Mouse (Mus musculus) lung, embryonic 16.5 days (tissue): ENCODE measurements around the gene Vmn1r184. TPM values are rescaled to one million over a fixed set of nuclear protein-coding genes. Genes with fewer than 3 reads are reported as not detected.
"Not testable (repeated sequence)": the region's sequence is repeated elsewhere in the genome, so short reads cannot be mapped to it uniquely, and the experiment has no call there.

ENCODE experiments used
- ATAC-seq: fragments of 200-750 bp; cut with Nextera tagmentation; 2 replicates; pipeline ENCODE4 v1.8.0; 2017; ENCODE audit warnings: low read depth, mild to moderate bottlenecking, moderate library complexity
- H3K27ac ChIP-seq: fragments of 300-500 bp; sonication (generic); 2 replicates; pipeline ENCODE4 v1.5.1; 2014; ENCODE audit warnings: mild to moderate bottlenecking, control low read depth, low read length
- H3K27me3 ChIP-seq: fragments of 300-500 bp; sonication (generic); 2 replicates; pipeline ENCODE4 v1.6.1; 2014; ENCODE audit warnings: low read depth, low read length, mixed read lengths; ENCODE audit not compliant: control insufficient read depth, insufficient read depth
- H3K36me3 ChIP-seq: fragments of 300-500 bp; sonication (generic); 2 replicates; pipeline ENCODE4 v1.6.1; 2014; ENCODE audit warnings: low read length; ENCODE audit not compliant: control insufficient read depth, insufficient read depth
- H3K4me1 ChIP-seq: fragments of 300-500 bp; sonication (generic); replicated peaks from 2 replicates; pipeline ENCODE4 v1.6.1; 2014; ENCODE audit warnings: low read length, mixed read lengths; ENCODE audit not compliant: control insufficient read depth, insufficient read depth
- H3K4me2 ChIP-seq: fragments of 300-500 bp; sonication (generic); 2 replicates; pipeline ENCODE4 v1.6.1; 2014; ENCODE audit warnings: low read depth, low read length, control low read depth
- H3K4me3 ChIP-seq: fragments of 300-500 bp; sonication (generic); 2 replicates; pipeline ENCODE4 v1.5.1; 2014; ENCODE audit warnings: mild to moderate bottlenecking, low read length, control low read depth
- H3K9ac ChIP-seq: fragments of 300-500 bp; sonication (generic); 2 replicates; pipeline ENCODE4 v1.6.1; 2014; ENCODE audit warnings: low read length, control low read depth
- H3K9me3 ChIP-seq: fragments of 300-500 bp; sonication (generic); 2 replicates; pipeline ENCODE4 v1.6.1; 2016; ENCODE audit warnings: low read length; ENCODE audit not compliant: control insufficient read depth
- WGBS: fragments of 180-500 bp; shearing (Covaris S2); extraction: QIAGEN DNeasy Blood & Tissue Kit; methylation state at CpG from one replicate; pipeline ENCODE4 v1.1.7; 2014; 5-methylcytosine and 5-hydroxymethylcytosine counted together
- polyA plus RNA-seq: library from polyadenylated mRNA; unstranded; fragments of >200 nt; fragmentation: Nextera tagmentation; extraction: Ambion mirVana; gene quantifications from 2 replicates; pipeline ENCODE4 v1.2.1, GENCODE M21; 2015

Vmn1r184 gene
- not detected in 2 replicates for polyA plus RNA-seq

DNA sequence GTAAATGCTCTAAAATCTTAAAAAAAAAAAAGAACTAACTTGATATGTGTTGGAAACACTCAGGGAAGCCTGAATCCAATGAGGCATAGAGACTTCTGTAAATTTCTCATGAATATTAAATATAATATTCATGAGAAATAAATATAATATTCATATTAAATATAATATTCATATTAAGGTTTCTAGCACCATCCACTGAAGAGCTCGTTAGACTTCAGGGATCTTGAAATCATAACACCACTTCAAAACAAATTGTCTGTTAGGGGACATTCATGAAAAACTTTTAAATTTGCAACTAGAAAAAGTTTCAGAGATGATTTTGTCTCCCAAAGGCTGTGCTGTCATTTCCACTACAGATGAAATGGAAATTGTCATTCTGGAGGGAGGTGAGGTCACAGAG lies at the start of gene Vmn1r184:
Vmn1r184 (plus strand) TSS at position 301 of the 400 bp plus-strand sequence.
- ATAC-seq, H3K27me3 ChIP-seq: not testable (repeated sequence)
- 69% methylated on average over 1 of the region's 1 CpGs for WGBS

DNA sequence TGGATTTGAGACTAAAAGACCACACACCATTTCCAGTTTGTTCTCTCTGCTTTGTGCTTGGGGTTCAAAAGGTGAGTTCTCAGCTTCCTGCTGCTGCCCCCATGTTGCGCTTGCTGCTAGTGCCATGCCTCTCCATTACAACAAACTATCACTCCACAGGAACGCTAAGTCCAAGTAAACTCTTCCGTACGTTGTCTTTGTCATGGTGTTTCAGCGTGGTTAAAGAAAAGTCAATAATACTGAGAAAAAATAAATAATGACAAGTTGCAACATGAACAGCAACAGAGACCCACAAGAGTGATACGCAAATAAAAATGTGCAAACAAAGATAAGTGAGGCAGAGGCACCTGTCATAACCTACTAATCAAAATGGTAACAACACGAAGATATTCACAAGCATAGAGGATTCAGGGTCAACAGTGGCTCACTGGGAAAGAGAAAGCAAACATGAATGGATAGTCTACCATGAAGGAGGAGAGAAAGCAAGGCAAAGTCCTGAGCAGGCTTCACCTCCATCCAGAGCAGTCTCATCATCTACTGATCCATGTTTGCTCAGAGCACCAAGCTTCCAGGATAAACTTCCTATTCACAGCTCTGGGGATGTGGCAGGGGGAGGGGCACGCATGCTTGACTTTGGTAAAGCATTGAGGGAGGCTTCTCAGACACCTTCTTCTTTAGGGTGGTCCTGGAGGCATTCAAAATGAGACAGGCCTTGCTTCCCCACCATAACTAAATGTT lies 43.5 kb downstream of the Vmn1r184 start:
- 65% methylated on average over 8 of the region's 8 CpGs for WGBS
- H3K4me3 ChIP-seq, H3K4me2 ChIP-seq, H3K27me3 ChIP-seq, H3K36me3 ChIP-seq, H3K4me1 ChIP-seq, H3K9ac ChIP-seq, H3K9me3 ChIP-seq, H3K27ac ChIP-seq, ATAC-seq: not testable (repeated sequence)

More for the DNA sequence above, at the start of gene Vmn1r184:
- not testable (repeated sequence) for H3K4me3 ChIP-seq, H3K27ac ChIP-seq, H3K36me3 ChIP-seq, H3K4me2 ChIP-seq, H3K9me3 ChIP-seq, H3K9ac ChIP-seq, H3K4me1 ChIP-seq

DNA sequence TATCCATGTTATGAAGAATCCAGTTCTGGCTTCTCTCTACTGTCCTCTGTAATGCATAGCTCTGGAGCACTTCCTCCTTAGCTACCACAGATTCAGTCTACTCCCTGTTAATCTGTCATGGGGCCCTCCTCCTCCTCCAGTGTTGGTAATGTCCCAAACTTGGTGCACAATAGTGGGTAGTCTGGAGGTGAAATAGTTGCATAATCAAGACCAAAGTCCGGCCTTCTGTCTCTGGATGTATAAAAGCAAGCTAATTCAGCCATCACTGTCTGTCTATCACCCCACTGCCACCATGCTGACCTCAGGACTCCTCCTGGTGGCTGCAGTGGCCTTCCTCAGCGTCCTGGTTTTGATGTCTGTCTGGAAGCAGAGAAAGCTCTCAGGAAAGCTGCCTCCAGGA lies 46.8 kb downstream of the Vmn1r184 start, which contains the start of gene Cyp2a4:
Cyp2a4 (plus strand) TSS at position 244 of the 400 bp plus-strand sequence.
- H3K27ac ChIP-seq, H3K4me3 ChIP-seq, H3K9me3 ChIP-seq, H3K4me2 ChIP-seq, H3K27me3 ChIP-seq, ATAC-seq, H3K4me1 ChIP-seq, H3K36me3 ChIP-seq, H3K9ac ChIP-seq: not testable (repeated sequence)
- WGBS, result 52% methylated on average over 2 of the region's 2 CpGs

DNA sequence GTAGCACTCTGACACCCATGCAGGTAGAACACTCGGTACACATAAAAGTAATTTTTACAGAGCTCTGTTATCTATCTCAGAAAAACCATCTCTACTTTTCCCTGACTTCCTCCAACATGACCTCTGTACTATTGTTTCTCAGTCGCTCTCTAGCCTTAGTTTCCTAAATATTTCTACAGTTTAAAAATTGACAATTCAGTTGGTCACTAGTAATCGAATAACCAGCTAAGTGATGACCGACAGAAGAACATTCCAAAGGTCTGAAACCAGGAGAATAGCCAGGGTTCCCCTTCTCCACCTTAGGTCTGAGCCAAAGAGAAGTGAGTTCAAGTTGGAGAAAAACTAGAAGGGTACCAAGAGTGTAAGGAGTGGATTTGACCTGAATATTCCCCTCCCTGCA lies 51.7 kb downstream of the Vmn1r184 start:
- H3K4me3 ChIP-seq, H3K4me1 ChIP-seq, ATAC-seq: not testable (repeated sequence)

DNA sequence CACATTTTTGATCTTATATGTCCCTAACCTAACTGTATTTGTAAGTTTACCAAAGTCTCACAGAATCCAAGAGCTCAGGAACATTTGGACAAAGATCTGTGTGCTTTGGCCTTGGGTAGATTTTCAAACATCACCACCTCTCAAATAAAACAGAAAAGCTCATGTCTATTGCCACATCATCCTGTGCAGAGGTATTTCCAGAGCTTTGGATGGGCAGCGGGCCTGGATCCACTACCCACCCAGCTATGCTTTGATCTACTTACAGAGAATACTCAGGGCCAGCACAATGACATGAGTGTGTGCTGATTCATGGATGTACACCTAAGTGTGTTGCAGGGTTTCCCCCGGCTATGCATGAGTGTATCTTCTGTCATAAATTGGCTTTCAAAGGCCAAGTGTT lies 55.1 kb downstream of the Vmn1r184 start:
- not testable (repeated sequence) for H3K27me3 ChIP-seq, H3K9ac ChIP-seq, H3K36me3 ChIP-seq, H3K9me3 ChIP-seq, H3K27ac ChIP-seq, H3K4me3 ChIP-seq, H3K4me1 ChIP-seq, ATAC-seq, H3K4me2 ChIP-seq
- 72% methylated on average over 2 of the region's 2 CpGs for WGBS

More for the DNA sequence above, 51.7 kb downstream of the Vmn1r184 start:
- not testable (repeated sequence) for H3K36me3 ChIP-seq, H3K27ac ChIP-seq, H3K4me2 ChIP-seq, H3K9me3 ChIP-seq, H3K27me3 ChIP-seq, H3K9ac ChIP-seq
- 76% methylated on average over 4 of the region's 4 CpGs for WGBS

DNA sequence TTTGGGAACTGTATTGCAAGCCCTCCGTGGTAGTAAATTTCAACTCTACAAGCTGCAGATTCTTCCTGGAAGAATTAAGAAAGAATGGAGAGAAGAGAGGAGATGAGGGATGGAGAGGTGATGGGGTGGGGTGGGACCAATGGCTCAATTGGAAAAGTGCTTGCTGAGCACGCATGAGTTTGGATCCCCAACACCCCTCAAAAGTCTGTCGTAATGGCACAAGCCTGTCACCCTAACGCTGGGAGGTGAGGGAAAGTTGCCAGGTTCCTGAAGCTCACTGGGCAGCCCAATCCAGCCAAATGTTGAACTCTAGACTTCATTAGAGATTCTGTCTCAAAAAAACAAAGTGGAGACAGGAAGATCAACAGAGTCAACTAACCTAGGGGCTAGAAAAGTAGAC lies 55.7 kb downstream of the Vmn1r184 start:
- H3K4me1 ChIP-seq, H3K36me3 ChIP-seq, H3K4me3 ChIP-seq, H3K4me2 ChIP-seq, H3K27me3 ChIP-seq, ATAC-seq, H3K9me3 ChIP-seq, H3K9ac ChIP-seq, H3K27ac ChIP-seq: not testable (repeated sequence)
- WGBS, result 78% methylated on average over 4 of the region's 4 CpGs

Other genes starting within 250 kb of the Vmn1r184 start
- not detected in 2 replicates for gene Cyp2b13, start 198.8 kb upstream of the Vmn1r184 start, polyA plus RNA-seq
- not detected in 2 replicates for gene Cyp2b9, start 86.9 kb upstream of the Vmn1r184 start, polyA plus RNA-seq
- not detected in 2 replicates for gene Cyp2a4, start 46.8 kb downstream of the Vmn1r184 start, polyA plus RNA-seq
- gene Nlrp9c, start 143.4 kb downstream of the Vmn1r184 start, polyA plus RNA-seq, result not detected in 2 replicates
- gene Nlrp4a, start 174.8 kb downstream of the Vmn1r184 start, polyA plus RNA-seq, result not detected in 2 replicates